Mouse (Mus musculus) MEL (cell line): ENCODE measurements at regions not wholly inside any gene's neighbourhood (a gene's known extent, or its start where the extent isn't known, plus 50 kb on each side); places are given as distances from the start of the nearest gene placed in this dataset.

Experiments used
- DNase-seq: peaks from one replicate; pipeline ENCODE4 v3.0.0; 2011; ENCODE audit warnings: low read depth, low spot score
- H3K27ac ChIP-seq: 2 replicates; pipeline ENCODE4 v1.5.1; 2012; ENCODE audit warnings: low read depth, mild to moderate bottlenecking, control low read depth, low read length, moderate library complexity; ENCODE audit not compliant: control insufficient read depth
- H3K27me3 ChIP-seq, 2 experiments: fragments of 150-350 bp in 1 of 2; sonication (generic) in 1 of 2; 2 replicates each; pipeline ENCODE4 v1.6.1; 2012; ENCODE audit warnings: low read length in 2 of 2, mild to moderate bottlenecking in 2 of 2, improper control_type of control experiment in 1 of 2, moderate library complexity in 1 of 2; ENCODE audit not compliant: insufficient read depth in 2 of 2, control insufficient read depth in 1 of 2
- H3K36me3 ChIP-seq, 2 experiments: 2 replicates each; pipeline ENCODE4 v1.6.1; 2012 to 2014; ENCODE audit warnings: low read length in 2 of 2, improper control_type of control experiment in 1 of 2, inconsistent platforms in 1 of 2, mild to moderate bottlenecking in 1 of 2; ENCODE audit not compliant: insufficient read depth in 2 of 2, control insufficient read depth in 1 of 2
- H3K4me1 ChIP-seq, 2 experiments: fragments of 150-350 bp in 1 of 2; sonication (generic) in 1 of 2; 2 replicates each; pipeline ENCODE4 v1.6.1; 2012; ENCODE audit warnings: low read length in 2 of 2, improper control_type of control experiment in 1 of 2, mild to moderate bottlenecking in 1 of 2; ENCODE audit not compliant: insufficient read depth in 2 of 2, control insufficient read depth in 1 of 2
- H3K4me3 ChIP-seq, 2 experiments: fragments of 150-350 bp in 1 of 2; sonication (generic) in 1 of 2; 2 replicates each; pipeline ENCODE4 v1.5.1; 2012; ENCODE audit warnings: low read depth in 2 of 2, low read length in 2 of 2, mild to moderate bottlenecking in 2 of 2, moderate library complexity in 2 of 2, control low read depth in 1 of 2, improper control_type of control experiment in 1 of 2; ENCODE audit not compliant: control insufficient read depth in 1 of 2, insufficient read depth in 1 of 2
- H3K79me2 ChIP-seq: 2 replicates; pipeline ENCODE4 v1.6.1; 2012; ENCODE audit warnings: mild to moderate bottlenecking, low read length, moderate library complexity; ENCODE audit not compliant: control insufficient read depth, poor library complexity, insufficient read depth
- H3K9ac ChIP-seq: 2 replicates; pipeline ENCODE4 v1.6.1; 2012; ENCODE audit warnings: low read depth, mild to moderate bottlenecking, control low read depth, low read length, moderate library complexity; ENCODE audit not compliant: control insufficient read depth, poor library complexity, severe bottlenecking
- H3K9me3 ChIP-seq: fragments of 150-350 bp; sonication (generic); replicated peaks from 2 replicates; pipeline ENCODE4 v1.6.1; 2012; ENCODE audit warnings: mild to moderate bottlenecking, low read length, improper control_type of control experiment, moderate library complexity; ENCODE audit not compliant: insufficient read depth
- CHD2 ChIP-seq: IDR thresholded peaks from 2 replicates; pipeline ENCODE4 v1.6.1; 2011; ENCODE audit warnings: low read length, improper control_type of control experiment
- CTCF ChIP-seq, 3 experiments: IDR thresholded peaks in 2 of 3; conservative IDR thresholded peaks in 1 of 3; 2 replicates each; pipeline ENCODE4 v1.5.1; 2011 to 2012; ENCODE audit warnings: low read length in 3 of 3, low read depth in 2 of 3, mild to moderate bottlenecking in 2 of 3, improper control_type of control experiment in 1 of 3, inconsistent platforms in 1 of 3, mixed read lengths in 1 of 3, moderate library complexity in 1 of 3; ENCODE audit not compliant: control insufficient read depth in 1 of 3, insufficient read depth in 1 of 3, poor library complexity in 1 of 3, severe bottlenecking in 1 of 3
- E2F4 ChIP-seq: IDR thresholded peaks from 2 replicates; pipeline ENCODE4 v1.6.1; 2011; ENCODE audit warnings: low read depth, low read length, improper control_type of control experiment, borderline replicate concordance
- GATA1 ChIP-seq: IDR thresholded peaks from 2 replicates; pipeline ENCODE4 v1.6.1; 2011; ENCODE audit warnings: low read depth, low read length, improper control_type of control experiment
- KAT2A ChIP-seq: conservative IDR thresholded peaks from 2 replicates; pipeline ENCODE4 v1.6.1; 2012; ENCODE audit warnings: low read depth, low read length, improper control_type of control experiment, inconsistent platforms
- MAFK ChIP-seq: IDR thresholded peaks from 2 replicates; pipeline ENCODE4 v1.6.1; 2011; ENCODE audit warnings: low read depth, mild to moderate bottlenecking, low read length, improper control_type of control experiment, borderline replicate concordance
- MAX ChIP-seq: IDR thresholded peaks from 2 replicates; pipeline ENCODE4 v1.6.1; 2011; ENCODE audit warnings: low read length, improper control_type of control experiment
- MEF2A ChIP-seq: IDR thresholded peaks from 2 replicates; pipeline ENCODE4 v1.6.1; 2014; ENCODE audit warnings: low read depth, mild to moderate bottlenecking, inconsistent platforms, low read length, improper control_type of control experiment; ENCODE audit not compliant: poor library complexity, insufficient replicate concordance, severe bottlenecking; ENCODE audit errors: extremely low read depth
- MYB ChIP-seq: IDR thresholded peaks from 2 replicates; pipeline ENCODE4 v1.6.1; 2011; ENCODE audit warnings: mild to moderate bottlenecking, low read depth, low read length, improper control_type of control experiment
- NRF1 ChIP-seq: IDR thresholded peaks from 2 replicates; pipeline ENCODE4 v1.6.1; 2014; ENCODE audit warnings: low read depth, mild to moderate bottlenecking, inconsistent platforms, low read length, improper control_type of control experiment, moderate library complexity; ENCODE audit not compliant: poor library complexity, insufficient read depth, severe bottlenecking
- POLR2AphosphoS2 ChIP-seq: IDR thresholded peaks from 2 replicates; pipeline ENCODE4 v1.6.1; 2011; ENCODE audit warnings: low read length, improper control_type of control experiment
- POLR2AphosphoS5 ChIP-seq: IDR thresholded peaks from 2 replicates; pipeline ENCODE4 v1.6.1; 2012; ENCODE audit warnings: low read depth, borderline replicate concordance, mild to moderate bottlenecking, inconsistent platforms, low read length, moderate library complexity, mixed read lengths
- RAD21 ChIP-seq: IDR thresholded peaks from 2 replicates; pipeline ENCODE4 v1.6.1; 2011; ENCODE audit warnings: mild to moderate bottlenecking, low read depth, low read length, improper control_type of control experiment
- RCOR1 ChIP-seq: IDR thresholded peaks from 2 replicates; pipeline ENCODE4 v1.6.1; 2012; ENCODE audit warnings: low read depth, mild to moderate bottlenecking, inconsistent platforms, low read length, improper control_type of control experiment
- SIN3A ChIP-seq: IDR thresholded peaks from 2 replicates; pipeline ENCODE4 v1.6.1; 2012; ENCODE audit warnings: low read length, improper control_type of control experiment, inconsistent platforms
- TBP ChIP-seq: IDR thresholded peaks from 2 replicates; pipeline ENCODE4 v1.8.0; 2011; ENCODE audit warnings: low read depth, low read length, improper control_type of control experiment
- TCF12 ChIP-seq: IDR thresholded peaks from 2 replicates; pipeline ENCODE4 v1.6.1; 2014; ENCODE audit warnings: low read depth, mild to moderate bottlenecking, inconsistent platforms, low read length, improper control_type of control experiment, moderate library complexity
- UBTF ChIP-seq: IDR thresholded peaks from 2 replicates; pipeline ENCODE4 v1.6.1; 2012; ENCODE audit warnings: low read depth, mild to moderate bottlenecking, inconsistent platforms, low read length, improper control_type of control experiment, moderate library complexity, borderline replicate concordance; ENCODE audit not compliant: insufficient read depth
- USF2 ChIP-seq, 2 experiments: IDR thresholded peaks; 2 replicates each; pipeline ENCODE4 v1.6.1; 2011 to 2012; ENCODE audit warnings: improper control_type of control experiment in 2 of 2, low read length in 2 of 2, borderline replicate concordance in 1 of 2, inconsistent platforms in 1 of 2, low read depth in 1 of 2, mild to moderate bottlenecking in 1 of 2; ENCODE audit not compliant: insufficient read depth in 1 of 2
- ZC3H11A ChIP-seq: IDR thresholded peaks from 2 replicates; pipeline ENCODE4 v1.6.1; 2012; ENCODE audit warnings: low read depth, mild to moderate bottlenecking, inconsistent platforms, low read length, improper control_type of control experiment
- ZMIZ1 ChIP-seq: IDR thresholded peaks from 2 replicates; pipeline ENCODE4 v1.6.1; 2012; ENCODE audit warnings: low read depth, mild to moderate bottlenecking, inconsistent platforms, low read length, improper control_type of control experiment, moderate library complexity
- ZNF384 ChIP-seq: IDR thresholded peaks from 2 replicates; pipeline ENCODE4 v1.6.1; 2012; ENCODE audit warnings: low read depth, mild to moderate bottlenecking, inconsistent platforms, low read length, improper control_type of control experiment

DNA sequence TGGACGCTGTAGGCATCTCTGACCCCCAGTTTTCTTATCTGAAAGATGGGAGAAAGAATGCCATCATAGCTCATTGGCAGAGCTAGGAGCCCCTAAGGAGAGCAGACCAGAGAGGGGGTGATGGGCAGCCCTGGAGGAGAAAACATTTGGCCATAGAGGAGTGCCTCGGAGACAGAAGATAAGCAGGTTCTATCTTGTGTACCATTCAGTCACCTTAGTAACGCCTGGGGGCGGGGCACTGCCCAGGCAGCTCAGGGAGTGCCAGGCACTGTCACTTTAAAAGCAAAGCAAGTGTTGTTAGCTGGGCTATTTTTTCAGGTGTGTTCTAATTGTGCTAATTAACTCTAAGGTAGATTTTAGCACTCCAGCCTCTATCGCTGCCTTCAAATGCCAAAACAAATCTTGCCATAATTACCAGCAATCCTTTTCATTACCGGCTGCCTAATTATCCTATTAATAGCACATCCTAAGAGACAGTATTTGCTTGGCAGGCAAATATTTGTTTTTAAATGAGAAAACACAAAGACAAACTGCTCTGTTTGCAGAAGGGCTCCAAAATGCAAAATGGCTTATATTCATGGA is 119.1 kb downstream of the Tle3 start:
- TF ChIP-seq SIN3A (no peak), GATA1 (no peak), MYB (no peak), CHD2 (no peak), NRF1 (no peak), E2F4 (no peak), TBP (no peak), UBTF (no peak), ZMIZ1 (no peak), RAD21 (no peak), POLR2AphosphoS5 (no peak), CTCF (IDR thresholded peaks at IDR 0.05 in 2 of 3, conservative IDR thresholded peaks at IDR 0.05 in 1 of 3; ENCODE audit: control insufficient read depth in 1 of 3, insufficient read depth in 1 of 3, low read depth in 2 of 3, low read length in 3 of 3, poor library complexity in 1 of 3, severe bottlenecking in 1 of 3) (no peak), USF2 (IDR thresholded peaks at IDR 0.05; ENCODE audit: borderline replicate concordance in 1 of 2, insufficient read depth in 1 of 2, low read depth in 1 of 2, low read length in 2 of 2) (no peak), POLR2AphosphoS2 (no peak), MAX (no peak), ZC3H11A (no peak), KAT2A (no peak), TCF12 (no peak)

DNA sequence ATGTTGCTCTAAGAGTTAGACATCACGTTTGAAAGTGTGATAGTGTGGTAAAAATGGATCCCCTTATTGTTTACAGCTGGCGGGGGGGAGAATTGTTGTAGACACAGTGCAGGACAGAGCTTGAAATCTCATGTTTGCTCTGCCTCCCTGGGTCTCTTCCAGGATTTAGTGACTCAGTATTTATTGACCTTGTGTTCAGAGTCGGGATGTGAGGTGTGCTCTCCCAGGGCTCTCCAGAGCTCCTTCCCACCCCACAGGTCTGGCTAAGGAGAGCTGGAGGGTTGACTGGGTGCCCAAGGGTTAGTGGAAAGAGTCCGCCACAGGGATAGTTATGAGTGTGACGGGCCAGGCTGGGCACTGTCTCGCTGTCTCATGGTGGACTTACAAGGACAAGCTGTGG is 117.8 kb downstream of the Tle3 start:
- no peak overlapping the region for H3K4me3 ChIP-seq
- H3K27me3 ChIP-seq = peaks cover 0 to 4% of the 10 kb centered on the region in 2 experiments; a peak in 3 of 4 replicates
- no peaks in the 10 kb centered on the region for H3K79me2 ChIP-seq
- no peaks in the 10 kb centered on the region for H3K9me3 ChIP-seq
- no peak for DNase-seq
- no peak overlapping the region for H3K27ac ChIP-seq
- H3K36me3 ChIP-seq = no peaks in the 10 kb centered on the region
- no peaks in the 10 kb centered on the region for H3K4me1 ChIP-seq
- H3K9ac ChIP-seq = no peak overlapping the region
- TF ChIP-seq TBP = no peak
- TF ChIP-seq MAFK = no peak
- TF ChIP-seq MEF2A = no peak
- TF ChIP-seq ZC3H11A = no peak
- TF ChIP-seq RCOR1 = no peak
- TF ChIP-seq ZNF384 = no peak
- TF ChIP-seq CTCF (IDR thresholded peaks at IDR 0.05 in 2 of 3, conservative IDR thresholded peaks at IDR 0.05 in 1 of 3; ENCODE audit: control insufficient read depth in 1 of 3, insufficient read depth in 1 of 3, low read depth in 2 of 3, low read length in 3 of 3, poor library complexity in 1 of 3, severe bottlenecking in 1 of 3) = no peak

More for the DNA sequence above, 119.1 kb downstream of the Tle3 start:
- Histone ChIP-seq H3K4me1 (no peaks in the 10 kb centered on the region), H3K36me3 (no peaks in the 10 kb centered on the region), H3K4me3 (no peak overlapping the region), H3K27ac (no peak overlapping the region), H3K9me3 (no peaks in the 10 kb centered on the region), H3K79me2 (no peaks in the 10 kb centered on the region), H3K9ac (no peak overlapping the region), H3K27me3 (peaks cover 0 to 4% of the 10 kb centered on the region in 2 experiments; a peak in 3 of 4 replicates)
- DNase-seq = no peak
